8 mouse cellular contexts compared by ENCODE assay signal in the genomic region with DNA sequence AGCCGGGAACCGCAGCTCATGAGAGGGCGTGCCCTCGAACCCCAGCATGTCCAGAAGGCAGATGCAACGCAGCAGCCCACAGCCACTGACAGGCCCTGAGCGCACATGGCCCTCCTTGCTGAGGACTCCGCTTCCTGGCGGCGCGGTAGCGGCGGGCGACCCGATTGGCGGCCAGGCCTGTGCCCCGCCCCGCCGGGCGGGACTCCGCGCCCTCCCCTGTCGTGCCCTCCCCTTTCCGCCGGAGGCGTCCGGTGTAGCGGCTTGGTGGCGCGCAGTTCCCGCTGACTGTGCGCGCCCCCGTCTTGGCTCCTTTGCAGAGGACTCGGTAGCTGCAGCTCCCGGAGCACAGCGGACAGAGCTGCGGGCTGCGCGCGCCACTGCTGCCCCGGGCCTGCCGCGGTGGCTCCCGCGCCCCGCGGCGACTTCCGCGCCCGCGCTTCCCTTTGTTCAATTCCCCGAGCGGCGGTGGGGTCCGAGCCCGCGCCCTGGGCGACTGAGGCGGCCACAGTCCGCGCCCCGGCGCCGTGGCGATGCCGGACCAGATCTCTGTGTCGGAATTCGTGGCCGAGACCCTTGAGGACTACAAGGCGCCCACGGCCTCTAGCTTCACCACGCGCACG.
DNase-seq lines count a peak whose midpoint lies in the region; ATAC-seq lines count a peak whose summit lies in the region.
"Not testable (repeated sequence)": the region's sequence is repeated elsewhere in the genome, so short reads cannot be mapped to it uniquely, and the experiment has no call there.

No protein-coding gene starts in this region.

- peak overlapping the region; percentile 43 for H3K9ac ChIP-seq in hindbrain, embryonic 16.5 days (ENCODE audit: low read depth, low read length)
- H3K9ac ChIP-seq in neural tube, embryonic 15.5 days (replicated peaks): not testable (repeated sequence)

- H3K4me2 ChIP-seq in hindbrain, embryonic 16.5 days (ENCODE audit: low read length): peak overlapping the region; percentile 15; the same call in 1 of the 2 replicates
- H3K4me2 ChIP-seq in neural tube, embryonic 15.5 days: peak overlapping the region; percentile 49

- H3K27me3 ChIP-seq in hindbrain, embryonic 16.5 days (replicated peaks; ENCODE audit: control insufficient read depth, insufficient read depth, low read length); neural tube, embryonic 15.5 days (replicated peaks): not testable (repeated sequence)

- peak; percentile 83 for DNase-seq in NIH3T3 (ENCODE audit: low read depth)
- DNase-seq in embryo, embryonic 11.5 days (ENCODE audit: low read depth, low spot score): peak; percentile 27
- peak; percentile 62 for DNase-seq in gastrocnemius, postnatal 14 days
- peak; percentile 47 to 66 for DNase-seq in layer of hippocampus, postnatal 14 days (ENCODE audit: low spot score in 2 of 2)
- peak; percentile 41 to 63 for DNase-seq in lung, adult 18-20 months
- DNase-seq in testis, postnatal 10 days (ENCODE audit: low spot score): peak; percentile 82

- H3K4me3 ChIP-seq in hindbrain, embryonic 16.5 days (ENCODE audit: low read length): peak overlapping the region; percentile 39
- peak overlapping the region; percentile 44 for H3K4me3 ChIP-seq in neural tube, embryonic 15.5 days (replicated peaks)

- peak; percentile 90 for ATAC-seq in hindbrain, embryonic 16.5 days
- ATAC-seq in neural tube, embryonic 15.5 days (ENCODE audit: low FRiP score): peak; percentile 92

- not testable (repeated sequence) for H3K27ac ChIP-seq in hindbrain, embryonic 16.5 days (ENCODE audit: low read depth, low read length)
- peak overlapping the region; percentile 58 for H3K27ac ChIP-seq in neural tube, embryonic 15.5 days (replicated peaks)

- WGBS in hindbrain, embryonic 16.5 days: 11% methylated on average over 58 of the region's 75 CpGs
- 8% methylated on average over 74 of the region's 75 CpGs for WGBS in neural tube, embryonic 15.5 days

- H3K9me3 ChIP-seq in hindbrain, embryonic 16.5 days (ENCODE audit: control insufficient read depth, low read length); neural tube, embryonic 15.5 days (replicated peaks): not testable (repeated sequence)

- not testable (repeated sequence) for H3K4me1 ChIP-seq in hindbrain, embryonic 16.5 days (ENCODE audit: control insufficient read depth, insufficient read depth, low read depth, low read length); neural tube, embryonic 15.5 days

- H3K36me3 ChIP-seq in hindbrain, embryonic 16.5 days (ENCODE audit: control insufficient read depth, insufficient read depth, low read length); neural tube, embryonic 15.5 days: not testable (repeated sequence)

- intact Hi-C loops in gastrocnemius, postnatal 14 days (cut with DNase I; ENCODE audit: low total_unique reads): not testable (repeated sequence)

Comparison
In these comparisons a context has a peak if more than half of its experiments do, and no peak if none do; other contexts are left out.
1. DNase-seq: peak in every context shown above with its lines; median percentile 83 in NIH3T3; 82 in testis, postnatal 10 days; 62 in gastrocnemius, postnatal 14 days; 56 in layer of hippocampus, postnatal 14 days; 52 in lung, adult 18-20 months; 27 in embryo, embryonic 11.5 days.